Mouse (Mus musculus): ENCODE results near the gene Prop1.

DNA sequence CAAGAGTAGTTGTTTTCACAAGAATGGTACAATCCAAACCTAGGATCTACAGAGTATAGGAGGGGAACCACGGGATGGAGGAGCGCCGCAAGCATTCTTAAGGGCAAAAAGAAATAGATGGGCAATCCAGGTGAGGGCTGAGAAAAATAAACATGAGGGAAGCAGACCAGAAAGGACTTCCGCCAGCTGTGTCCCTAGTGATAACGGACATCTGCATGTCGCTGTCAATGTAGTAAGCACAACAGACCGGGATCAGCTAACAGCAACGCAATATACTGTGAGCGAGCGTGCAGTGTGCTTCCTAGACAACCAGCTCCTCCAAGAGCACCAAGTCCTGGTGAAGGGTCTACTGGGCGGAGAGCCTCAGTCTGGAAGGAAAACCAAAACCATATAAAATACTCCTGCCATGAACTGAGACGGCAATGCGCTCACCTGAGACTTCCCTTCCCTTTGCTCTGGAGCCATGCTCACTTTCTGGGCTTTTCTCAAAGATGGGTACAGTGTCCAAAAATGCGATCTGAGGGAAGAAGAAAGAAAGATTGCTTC is 23.0 kb downstream of the Prop1 start:
- TF ChIP-seq MAFK (IDR thresholded peaks at IDR 0.05; ENCODE audit: insufficient read depth, low read depth, low read length): no peak
- no peak for TF ChIP-seq ZNF384 (IDR thresholded peaks at IDR 0.05; ENCODE audit: low read depth, low read length)
- no peak for TF ChIP-seq ZC3H11A (IDR thresholded peaks at IDR 0.05; ENCODE audit: borderline replicate concordance, low read depth, low read length)
- TF ChIP-seq HCFC1 (IDR thresholded peaks at IDR 0.05; ENCODE audit: borderline replicate concordance, insufficient read depth, low read length): no peak
- TF ChIP-seq CHD2 (IDR thresholded peaks at IDR 0.05; ENCODE audit: low read depth, low read length): no peak
